Mouse (Mus musculus): ENCODE results near the gene Hist1h2ac.
A peak's percentile ranks its signal among the peaks of the same experiment; 100 is the strongest.

The Hist1h2ac gene

GRCm38 (mm10) chr13:23700786-23701520, 17.2 kb upstream of the Hist1h2ac start:
- DNase-seq (ENCODE audit: low read depth, low spot score) = peak; percentile 90

GRCm38 (mm10) chr13:23699767-23700166, 16.0 kb upstream of the Hist1h2ac start:
- DNase-seq (ENCODE audit: low read depth, low spot score) = no peak

DNA sequence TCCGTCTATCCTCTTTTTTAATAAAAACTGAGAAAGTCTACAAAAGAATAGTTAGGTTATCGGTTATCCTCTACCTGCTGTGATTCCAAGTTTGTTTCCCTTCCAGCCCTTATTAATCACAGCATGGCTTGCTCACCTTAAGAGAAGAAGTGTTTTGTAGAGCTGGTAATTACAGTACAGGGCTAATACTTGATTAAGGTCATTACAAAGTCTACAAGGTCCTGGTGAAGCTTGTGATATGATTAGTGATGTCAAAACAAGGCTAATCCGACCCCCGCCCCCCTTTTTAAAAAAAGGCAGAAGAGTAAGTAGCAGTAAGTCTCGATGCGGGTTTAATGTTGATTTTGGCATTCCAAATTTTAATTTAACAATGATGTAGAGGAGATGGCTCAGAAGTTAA, 15.2 kb upstream of the Hist1h2ac start:
- DNase-seq (ENCODE audit: low read depth, low spot score) = no peak

- peak; percentile 99 for DNase-seq (ENCODE audit: low read depth, low spot score)
These were observed 14.5 kb upstream of the Hist1h2ac start, which contains the start of gene Hist1h4c for GRCm38 (mm10) chr13:23698300-23698693. TSS of gene Hist1h4c (minus strand) at chr13:23698454.

DNA sequence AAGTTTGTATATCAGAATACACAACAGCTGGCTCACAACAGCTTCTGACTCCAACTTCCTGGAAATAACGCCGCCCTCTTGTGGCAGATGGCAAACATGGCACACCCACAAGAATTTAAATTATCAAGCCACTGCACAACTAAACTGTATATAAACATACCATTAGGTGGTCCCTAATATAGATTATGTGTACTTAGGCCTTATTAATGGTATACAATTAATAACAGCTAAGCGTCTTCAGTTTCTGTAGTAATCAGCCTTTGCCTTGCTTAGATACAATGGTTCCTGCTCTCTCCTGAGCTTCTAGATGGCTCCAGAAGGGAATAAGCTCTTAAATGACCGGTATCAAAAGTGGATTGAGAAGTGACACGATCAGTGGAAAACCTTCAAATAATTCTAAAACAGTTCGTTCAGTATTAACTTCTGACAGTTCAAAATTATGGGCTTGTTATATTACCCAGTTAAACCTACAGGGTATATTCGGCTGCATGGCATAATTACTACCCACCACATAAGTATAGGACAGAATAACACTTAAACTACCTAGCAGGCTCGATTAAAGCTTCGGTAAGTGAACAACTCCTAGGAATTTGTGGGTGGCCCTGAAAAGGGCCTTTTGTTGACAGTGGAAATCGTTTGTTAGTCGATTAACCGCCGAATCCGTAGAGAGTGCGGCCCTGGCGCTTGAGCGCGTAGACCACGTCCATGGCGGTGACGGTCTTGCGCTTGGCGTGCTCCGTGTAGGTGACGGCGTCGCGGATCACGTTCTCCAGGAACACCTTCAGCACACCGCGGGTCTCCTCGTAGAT, 13.9 kb upstream of the Hist1h2ac start:
- DNase-seq (ENCODE audit: low read depth, low spot score) = peak; percentile 90

DNA sequence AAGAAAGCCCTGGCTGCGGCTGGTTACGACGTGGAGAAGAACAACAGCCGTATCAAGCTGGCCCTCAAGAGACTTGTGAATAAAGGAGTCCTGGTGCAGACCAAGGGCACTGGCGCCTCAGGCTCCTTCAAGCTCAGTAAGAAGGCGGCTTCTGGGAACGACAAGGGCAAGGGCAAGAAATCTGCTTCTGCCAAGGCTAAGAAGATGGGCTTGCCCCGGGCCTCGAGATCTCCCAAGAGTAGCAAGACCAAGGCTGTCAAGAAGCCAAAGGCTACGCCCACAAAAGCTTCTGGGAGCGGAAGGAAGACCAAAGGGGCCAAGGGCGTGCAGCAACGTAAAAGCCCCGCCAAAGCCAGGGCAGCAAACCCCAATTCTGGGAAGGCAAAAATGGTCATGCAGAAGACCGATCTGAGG, 12.3 kb upstream of the Hist1h2ac start:
- DNase-seq (ENCODE audit: low read depth, low spot score) = no peak

GRCm38 (mm10) chr13:23695514-23695913, 11.8 kb upstream of the Hist1h2ac start, which contains the start of gene Hist1h1t:
TSS of gene Hist1h1t (plus strand) at chr13:23695814.
- no peak for DNase-seq (ENCODE audit: low read depth, low spot score)

- no peak for DNase-seq (ENCODE audit: low read depth, low spot score)
These were observed 11.2 kb upstream of the Hist1h2ac start for GRCm38 (mm10) chr13:23694956-23695355.

DNA sequence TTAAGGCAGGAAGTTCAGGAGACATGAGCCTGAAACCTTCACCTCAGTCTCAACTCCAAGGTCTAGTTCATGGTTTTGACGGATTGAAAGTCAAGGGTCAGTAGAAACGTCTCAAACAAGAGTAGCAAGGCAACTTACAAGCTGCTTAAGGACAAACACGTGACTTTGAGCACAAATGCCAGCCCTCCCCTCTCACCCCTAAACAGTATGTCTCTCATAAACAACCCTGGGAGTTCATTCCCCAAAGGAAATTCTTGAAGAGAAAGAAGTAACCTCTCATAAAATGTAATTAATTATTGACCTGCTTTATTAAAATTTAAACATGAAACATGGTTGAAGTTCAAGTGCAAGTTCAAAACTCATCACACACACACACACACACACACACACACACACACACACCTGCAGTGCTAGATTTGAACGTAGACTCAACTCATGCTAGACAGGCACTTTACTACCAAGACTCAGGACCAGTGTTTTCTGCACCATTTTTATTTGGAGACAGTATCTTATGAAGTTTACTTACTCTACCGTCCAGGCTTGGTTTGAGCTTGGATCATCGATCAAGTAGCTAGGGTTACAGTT, 10.2 kb upstream of the Hist1h2ac start:
- no peak for DNase-seq (ENCODE audit: low read depth, low spot score)

DNA sequence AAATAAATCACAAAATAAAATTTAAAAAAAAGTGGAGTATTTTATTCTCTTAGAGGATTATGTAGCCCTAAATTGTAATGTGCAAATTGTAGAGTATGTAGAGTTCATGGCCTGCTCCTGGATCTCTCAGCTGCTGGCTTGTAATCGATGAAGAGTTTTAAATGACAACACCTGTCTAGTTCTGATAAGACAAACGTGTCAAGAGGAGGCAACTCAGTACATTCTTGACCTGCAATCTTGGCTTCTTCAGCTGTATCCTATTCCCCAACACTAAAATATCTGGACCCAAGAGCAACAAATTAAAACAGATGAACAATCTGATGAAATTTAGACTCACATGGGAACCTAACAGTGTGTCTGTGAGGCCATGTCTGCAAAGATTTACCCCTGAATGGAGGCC, 5.7 kb upstream of the Hist1h2ac start:
- DNase-seq (ENCODE audit: low read depth, low spot score) = no peak

DNA sequence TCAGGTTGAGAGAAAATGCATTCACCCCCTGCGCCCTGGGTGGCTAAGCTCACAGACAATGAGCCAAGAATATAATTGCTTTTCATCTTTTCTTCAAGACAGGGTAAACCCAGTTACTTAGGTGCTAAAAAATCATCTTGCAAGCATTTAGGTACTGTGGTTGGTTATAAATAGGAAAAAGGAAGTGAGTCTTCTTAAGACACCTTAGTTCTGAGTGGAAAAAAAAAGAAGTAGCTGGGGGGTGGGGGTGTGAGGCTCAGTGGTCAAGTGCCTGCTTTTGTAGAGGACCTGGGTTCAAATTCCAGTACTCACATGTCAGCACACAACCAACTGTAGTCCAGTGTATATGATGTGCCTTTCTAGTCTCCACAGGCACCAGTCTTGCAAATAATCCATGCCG, 5.2 kb upstream of the Hist1h2ac start:
- DNase-seq (ENCODE audit: low read depth, low spot score) = no peak

- no peak for DNase-seq (ENCODE audit: low read depth, low spot score)
These were observed 4.2 kb upstream of the Hist1h2ac start for GRCm38 (mm10) chr13:23687907-23688306.

DNA sequence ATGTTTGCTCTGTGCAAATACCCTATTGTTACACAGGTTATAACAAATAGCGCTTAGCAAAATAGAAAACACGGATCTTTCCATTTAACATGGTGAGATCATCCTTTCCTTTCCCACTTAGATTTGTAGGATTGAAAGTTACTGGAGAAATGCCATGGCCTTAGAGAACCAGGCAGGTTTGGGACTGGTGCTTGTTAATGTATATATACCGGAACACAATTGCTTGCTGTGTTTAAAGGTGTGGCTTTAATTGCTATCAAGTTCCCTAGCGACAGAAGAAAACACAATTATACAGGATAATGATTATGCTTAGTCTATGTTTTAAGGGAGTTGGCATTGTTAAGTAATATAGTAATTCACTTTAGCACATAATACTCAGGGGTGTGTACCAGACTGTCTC, 3.4 kb upstream of the Hist1h2ac start:
- DNase-seq (ENCODE audit: low read depth, low spot score) = no peak

GRCm38 (mm10) chr13:23685966-23686365, 2.2 kb upstream of the Hist1h2ac start:
- DNase-seq (ENCODE audit: low read depth, low spot score) = peak; percentile 37

GRCm38 (mm10) chr13:23685121-23685861, 1.5 kb upstream of the Hist1h2ac start:
- peak; percentile 77 for DNase-seq (ENCODE audit: low read depth, low spot score)

DNA sequence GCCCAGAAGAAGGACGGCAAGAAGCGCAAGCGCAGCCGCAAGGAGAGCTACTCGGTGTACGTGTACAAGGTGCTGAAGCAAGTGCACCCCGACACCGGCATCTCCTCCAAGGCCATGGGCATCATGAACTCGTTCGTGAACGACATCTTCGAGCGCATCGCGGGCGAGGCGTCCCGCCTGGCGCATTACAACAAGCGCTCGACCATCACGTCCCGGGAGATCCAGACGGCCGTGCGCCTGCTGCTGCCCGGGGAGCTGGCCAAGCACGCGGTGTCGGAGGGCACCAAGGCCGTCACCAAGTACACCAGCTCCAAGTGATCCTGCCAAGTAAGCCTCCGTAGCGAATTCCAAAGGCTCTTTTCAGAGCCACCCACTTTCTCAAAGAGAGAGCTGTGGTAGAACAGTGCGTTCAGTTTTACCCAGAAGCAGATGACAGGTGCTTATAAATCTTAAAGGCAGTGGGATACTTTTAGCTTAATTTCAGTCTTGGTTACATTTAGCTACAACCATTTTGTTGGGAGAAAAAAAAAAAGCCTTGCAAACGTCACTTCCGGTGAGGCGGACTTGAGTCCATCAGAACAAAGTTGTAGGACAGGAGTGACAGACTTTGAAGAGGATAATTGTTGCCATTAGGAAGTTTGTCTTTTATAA, 672 bp upstream of the Hist1h2ac start:
- DNase-seq (ENCODE audit: low read depth, low spot score) = peak; percentile 86

- peak; percentile 39 for DNase-seq (ENCODE audit: low read depth, low spot score)
These were observed 597 bp downstream of the Hist1h2ac start for GRCm38 (mm10) chr13:23682947-23683754.

- peak; percentile 35 for DNase-seq (ENCODE audit: low read depth, low spot score)
These were observed 1.2 kb downstream of the Hist1h2ac start for GRCm38 (mm10) chr13:23682623-23682946.

DNA sequence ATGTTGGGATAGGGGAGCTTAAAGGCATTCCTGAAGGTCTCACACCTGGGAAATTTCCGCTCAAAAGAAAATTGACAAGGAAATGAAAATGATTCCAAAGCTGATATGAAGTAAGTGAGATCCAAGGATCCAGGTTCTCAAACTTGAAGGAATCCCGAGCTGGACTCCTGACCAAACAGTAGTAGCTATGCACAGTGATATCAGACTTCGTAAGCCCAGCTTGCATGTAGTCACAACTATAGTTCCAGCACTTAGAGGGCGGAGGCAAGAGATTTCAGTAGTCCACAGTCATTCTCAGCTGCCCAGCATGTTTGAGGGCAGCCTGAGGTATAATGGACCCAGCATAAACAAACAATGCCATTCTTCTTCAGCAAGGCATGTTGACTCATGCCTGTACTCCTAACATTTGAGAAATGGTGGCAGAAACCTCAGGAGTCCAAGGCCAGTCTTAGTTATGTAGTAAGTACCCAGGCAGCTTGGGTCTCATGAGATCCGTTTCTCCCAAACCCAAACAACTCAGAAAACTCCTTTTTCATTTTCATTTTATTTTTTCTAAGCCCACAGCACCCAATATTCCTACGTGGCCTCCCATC, 1.7 kb downstream of the Hist1h2ac start:
- DNase-seq (ENCODE audit: low read depth, low spot score) = peak; percentile 47

DNA sequence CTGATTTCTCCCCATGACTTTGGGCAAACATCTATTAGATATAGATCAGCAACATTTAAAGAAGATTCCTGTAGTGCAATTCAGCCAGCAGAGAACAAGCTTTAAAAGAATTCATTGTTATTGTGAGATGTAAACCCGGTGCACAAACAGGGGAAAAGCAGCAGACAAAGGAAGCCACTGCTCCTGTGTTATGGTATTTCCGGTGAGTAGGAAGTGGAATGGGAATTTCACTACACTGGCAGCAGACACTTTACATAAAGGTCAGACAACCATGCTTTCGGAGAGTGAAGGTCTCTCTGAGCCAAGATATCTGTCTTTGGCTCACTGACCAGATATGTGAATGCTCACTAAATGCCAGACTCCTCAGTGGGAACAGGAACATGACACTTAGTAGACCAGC, 21.2 kb downstream of the Hist1h2ac start:
- no peak for DNase-seq (ENCODE audit: low read depth, low spot score)

Measured in 3T3-L1 (cell line).